In genomic region chr11:102556716-102557074, GRCm38 (mm10) we compare ENCODE assay signal across 8 mouse cellular contexts. TPM values are rescaled to one million over a fixed set of nuclear protein-coding genes. Genes with fewer than 3 reads are reported as not detected.
DNase-seq lines count a peak whose midpoint lies in the region; ATAC-seq and TF ChIP-seq lines count a peak whose summit lies in the region.

No protein-coding gene starts in this region.

- no peak for ATAC-seq in lung, embryonic 14.5 days (ENCODE audit: insufficient read depth)
- ATAC-seq in neural tube, embryonic 14.5 days (ENCODE audit: low read depth), result no peak; the same call in 1 of the 2 replicates

- TF ChIP-seq CTCF in lung, embryonic 14.5 days (IDR thresholded peaks at IDR 0.05; ENCODE audit: low read depth), result no peak

- H3K4me3 ChIP-seq in lung, embryonic 14.5 days (ENCODE audit: low read depth, low read length), result peak overlapping the region; percentile 98
- H3K4me3 ChIP-seq in forebrain, embryonic 10.5 days, result peak overlapping the region; percentile 100
- H3K4me3 ChIP-seq in limb, embryonic 10.5 days, result peak overlapping the region; percentile 92
- H3K4me3 ChIP-seq in neural tube, embryonic 14.5 days (ENCODE audit: low read depth, low read length), result peak overlapping the region; percentile 99

- peaks cover 10% of the 10 kb centered on the region; the same call in 1 of the 2 replicates for H3K4me1 ChIP-seq in lung, embryonic 14.5 days (ENCODE audit: insufficient read depth)
- H3K4me1 ChIP-seq in forebrain, embryonic 10.5 days, result peaks cover 31% of the 10 kb centered on the region
- H3K4me1 ChIP-seq in limb, embryonic 10.5 days, result peaks cover 20% of the 10 kb centered on the region
- H3K4me1 ChIP-seq in neural tube, embryonic 14.5 days (ENCODE audit: control insufficient read depth, insufficient read depth, low read length), result peaks cover 14% of the 10 kb centered on the region

- no peaks in the 10 kb centered on the region for H3K9me3 ChIP-seq in lung, embryonic 14.5 days (ENCODE audit: low read depth, low read length)
- H3K9me3 ChIP-seq in forebrain, embryonic 10.5 days, result no peaks in the 10 kb centered on the region
- H3K9me3 ChIP-seq in limb, embryonic 10.5 days (replicated peaks), result no peaks in the 10 kb centered on the region
- H3K9me3 ChIP-seq in neural tube, embryonic 14.5 days (ENCODE audit: control insufficient read depth, low read length), result no peaks in the 10 kb centered on the region

- no peak overlapping the region for H3K9ac ChIP-seq in lung, embryonic 14.5 days
- no peak overlapping the region for H3K9ac ChIP-seq in neural tube, embryonic 14.5 days (replicated peaks; ENCODE audit: low read depth, low read length)

- H3K4me2 ChIP-seq in lung, embryonic 14.5 days, result peak overlapping the region; percentile 90
- H3K4me2 ChIP-seq in neural tube, embryonic 14.5 days (ENCODE audit: low read depth, low read length), result peak overlapping the region; percentile 39

- no peak for DNase-seq in lung, embryonic 14.5 days
- no peak for DNase-seq in lung, postnatal 4 days
- DNase-seq in forebrain, embryonic 10.5 days (ENCODE audit: extremely low spot score, low spot score), result no peak
- DNase-seq in limb, embryonic 10.5 days (ENCODE audit: low spot score), result no peak
- DNase-seq in B cell, adult 2 months, result no peak
- no peak for DNase-seq in cerebellum, postnatal 36 days
- no peak for DNase-seq in adipocyte (ENCODE audit: low spot score)

- no peaks in the 10 kb centered on the region for H3K27me3 ChIP-seq in lung, embryonic 14.5 days (ENCODE audit: insufficient read depth, low read length)
- no peaks in the 10 kb centered on the region for H3K27me3 ChIP-seq in forebrain, embryonic 10.5 days (ENCODE audit: poor library complexity, severe bottlenecking)
- H3K27me3 ChIP-seq in limb, embryonic 10.5 days (ENCODE audit: low read depth, poor library complexity, severe bottlenecking), result no peaks in the 10 kb centered on the region
- H3K27me3 ChIP-seq in neural tube, embryonic 14.5 days (ENCODE audit: control insufficient read depth, insufficient read depth, low read length), result no peaks in the 10 kb centered on the region; the same call in 1 of the 2 replicates

- H3K36me3 ChIP-seq in lung, embryonic 14.5 days (ENCODE audit: insufficient read depth), result no peaks in the 10 kb centered on the region
- 0 out of 2 replicates have a peak, but pooled peaks cover 3% of the 10 kb centered on the region for H3K36me3 ChIP-seq in forebrain, embryonic 10.5 days (replicated peaks)
- peaks cover 5% of the 10 kb centered on the region; the same call in 1 of the 2 replicates for H3K36me3 ChIP-seq in limb, embryonic 10.5 days
- H3K36me3 ChIP-seq in neural tube, embryonic 14.5 days (ENCODE audit: control insufficient read depth, insufficient read depth, low read length), result no peaks in the 10 kb centered on the region

- peak overlapping the region; percentile 94; the same call in 1 of the 2 replicates for H3K27ac ChIP-seq in lung, embryonic 14.5 days (ENCODE audit: low read depth)
- peak overlapping the region; percentile 99 for H3K27ac ChIP-seq in forebrain, embryonic 10.5 days
- H3K27ac ChIP-seq in limb, embryonic 10.5 days, result peak overlapping the region; percentile 98
- H3K27ac ChIP-seq in neural tube, embryonic 14.5 days (ENCODE audit: low read depth, low read length), result peak overlapping the region; percentile 28; the same call in 1 of the 2 replicates

- WGBS in lung, embryonic 14.5 days, result 9% methylated on average over 3 of the region's 3 CpGs
- WGBS in forebrain, embryonic 10.5 days, result 26% methylated on average over 3 of the region's 3 CpGs
- WGBS in limb, embryonic 10.5 days, result 17% methylated on average over 3 of the region's 3 CpGs
- WGBS in neural tube, embryonic 14.5 days, result 9% methylated on average over 3 of the region's 3 CpGs

RNA-seq across cellular contexts. Expression of gene Gpatch8, which starts 0.5 kb away (rescaled TPM):
- 47.0 and 49.4 TPM in 2 replicates for polyA plus RNA-seq in lung, embryonic 14.5 days (2014; fragmentation: Nextera tagmentation; extraction: Ambion mirVana)
- 58.7 and 62.3 TPM in 2 replicates for polyA plus RNA-seq in forebrain, embryonic 10.5 days (2016; fragmentation: Nextera tagmentation; extraction: Ambion mirVana)
- polyA plus RNA-seq in limb, embryonic 10.5 days (2016; fragmentation: Nextera tagmentation; extraction: Ambion mirVana), result 67.1 and 77.1 TPM in 2 replicates
- 57.8 and 83.7 TPM in 2 replicates for polyA plus RNA-seq in neural tube, embryonic 14.5 days (2014; fragmentation: Nextera tagmentation; extraction: Ambion mirVana)

RNA-seq across cellular contexts. Expression of gene Gm11627, which starts 22.6 kb away (rescaled TPM):
- 14.3 and 15.3 TPM in 2 replicates for polyA plus RNA-seq in lung, embryonic 14.5 days (2014; fragmentation: Nextera tagmentation; extraction: Ambion mirVana)
- 11.8 and 13.1 TPM in 2 replicates for polyA plus RNA-seq in forebrain, embryonic 10.5 days (2016; fragmentation: Nextera tagmentation; extraction: Ambion mirVana)
- polyA plus RNA-seq in limb, embryonic 10.5 days (2016; fragmentation: Nextera tagmentation; extraction: Ambion mirVana), result 2.5 and 3.3 TPM in 2 replicates
- 6.6 and 6.9 TPM in 2 replicates for polyA plus RNA-seq in neural tube, embryonic 14.5 days (2014; fragmentation: Nextera tagmentation; extraction: Ambion mirVana)

RNA-seq across cellular contexts. Expression of gene Fzd2, which starts 47.5 kb away (rescaled TPM):
- 40.0 and 42.9 TPM in 2 replicates for polyA plus RNA-seq in lung, embryonic 14.5 days (2014; fragmentation: Nextera tagmentation; extraction: Ambion mirVana)
- 39.2 and 42.2 TPM in 2 replicates for polyA plus RNA-seq in forebrain, embryonic 10.5 days (2016; fragmentation: Nextera tagmentation; extraction: Ambion mirVana)
- polyA plus RNA-seq in limb, embryonic 10.5 days (2016; fragmentation: Nextera tagmentation; extraction: Ambion mirVana), result 54.8 and 59.8 TPM in 2 replicates
- polyA plus RNA-seq in neural tube, embryonic 14.5 days (2014; fragmentation: Nextera tagmentation; extraction: Ambion mirVana), result 6.5 and 10.5 TPM in 2 replicates

Comparison
In these comparisons a context has a peak if more than half of its experiments do, and no peak if none do; other contexts are left out.
1. H3K27ac ChIP-seq: peak in every context shown above with its lines; median percentile 99 in forebrain, embryonic 10.5 days; 98 in limb, embryonic 10.5 days; 94 in lung, embryonic 14.5 days; 28 in neural tube, embryonic 14.5 days.